Mouse (Mus musculus): Measurements from ENCODE around the gene Spg11. TPM values are rescaled to one million over a fixed set of nuclear protein-coding genes. Genes with fewer than 3 reads are reported as not detected.

The Spg11 gene
- total and polyA plus RNA-seq, 3 experiments, result 1.1 to 15.5 (median 10.7) TPM

GRCm38 (mm10) chr2:122148242-122148917 is 30.2 kb upstream of the Spg11 start:
- Histone ChIP-seq H3K27me3 (ENCODE audit: insufficient read depth, low read length) (no peaks in the 10 kb centered on the region), H3K4me3 (ENCODE audit: low read depth, low read length) (peak overlapping the region; percentile 86), H3K4me1 (ENCODE audit: insufficient read depth, low read depth, low read length) (peaks cover 63% of the 10 kb centered on the region), H3K36me3 (replicated peaks) (peaks cover 37% of the 10 kb centered on the region), H3K9me3 (replicated peaks) (no peaks in the 10 kb centered on the region)
- ATAC-seq (ENCODE audit: extremely low read depth, insufficient number of reproducible peaks, low FRiP score, poor library complexity, severe bottlenecking) (no peak), DNase-seq (ENCODE audit: low spot score) (no peak)
- TF ChIP-seq POLR2AphosphoS5 (IDR thresholded peaks at IDR 0.05; ENCODE audit: insufficient replicate concordance, low read depth, low read length) (no peak), GATA2 (IDR thresholded peaks at IDR 0.05; ENCODE audit: borderline replicate concordance, low read depth, low read length) (no peak), GATA1 (IDR thresholded peaks at IDR 0.05; ENCODE audit: borderline replicate concordance, low read length) (no peak)

GRCm38 (mm10) chr2:122147508-122148241 is 29.5 kb upstream of the Spg11 start, which contains the start of gene B2m:
Gene B2m (plus strand): TSS chr2:122147686.
- peak; percentile 91 for ATAC-seq (ENCODE audit: extremely low read depth, insufficient number of reproducible peaks, low FRiP score, poor library complexity, severe bottlenecking)
- TF ChIP-seq CTCF (IDR thresholded peaks at IDR 0.05; ENCODE audit: low read depth, low read length) (no peak), GATA2 (IDR thresholded peaks at IDR 0.05; ENCODE audit: borderline replicate concordance, low read depth, low read length) (no peak), TAL1 (conservative IDR thresholded peaks at IDR 0.05; ENCODE audit: low read depth, low read length) (no peak), POLR2AphosphoS5 (IDR thresholded peaks at IDR 0.05; ENCODE audit: insufficient replicate concordance, low read depth, low read length) (peak; percentile 94), GATA1 (IDR thresholded peaks at IDR 0.05; ENCODE audit: borderline replicate concordance, low read length) (no peak)

GRCm38 (mm10) chr2:122146687-122147086 is 28.5 kb upstream of the Spg11 start:
- Histone ChIP-seq H3K9me3 (replicated peaks) (no peaks in the 10 kb centered on the region), H3K4me1 (ENCODE audit: insufficient read depth, low read depth, low read length) (peaks cover 51% of the 10 kb centered on the region), H3K4me3 (ENCODE audit: low read depth, low read length) (peak overlapping the region; percentile 64; the same call in 1 of the 2 replicates), H3K27me3 (ENCODE audit: insufficient read depth, low read length) (no peaks in the 10 kb centered on the region), H3K36me3 (replicated peaks) (peaks cover 21% of the 10 kb centered on the region)
- DNase-seq (ENCODE audit: low spot score), result no peak
- ATAC-seq (ENCODE audit: extremely low read depth, insufficient number of reproducible peaks, low FRiP score, poor library complexity, severe bottlenecking), result no peak
- TF ChIP-seq GATA2 (IDR thresholded peaks at IDR 0.05; ENCODE audit: borderline replicate concordance, low read depth, low read length) (no peak), TAL1 (conservative IDR thresholded peaks at IDR 0.05; ENCODE audit: low read depth, low read length) (no peak), POLR2AphosphoS5 (IDR thresholded peaks at IDR 0.05; ENCODE audit: insufficient replicate concordance, low read depth, low read length) (no peak), CTCF (IDR thresholded peaks at IDR 0.05; ENCODE audit: low read depth, low read length) (no peak), GATA1 (IDR thresholded peaks at IDR 0.05; ENCODE audit: borderline replicate concordance, low read length) (no peak)

More at GRCm38 (mm10) chr2:122147508-122148241, 29.5 kb upstream of the Spg11 start, which contains the start of gene B2m:
- Histone ChIP-seq H3K27me3 (ENCODE audit: insufficient read depth, low read length) (no peaks in the 10 kb centered on the region), H3K36me3 (replicated peaks) (peaks cover 30% of the 10 kb centered on the region), H3K4me3 (ENCODE audit: low read depth, low read length) (peak within 1 kb of the TSS; percentile 86), H3K9me3 (replicated peaks) (no peaks in the 10 kb centered on the region), H3K4me1 (ENCODE audit: insufficient read depth, low read depth, low read length) (peaks cover 58% of the 10 kb centered on the region)
- DNase-seq (ENCODE audit: low spot score), result peak; percentile 95

GRCm38 (mm10) chr2:122145756-122146155 is 27.6 kb upstream of the Spg11 start:
- Histone ChIP-seq H3K4me1 (ENCODE audit: insufficient read depth, low read depth, low read length) (peaks cover 48% of the 10 kb centered on the region), H3K4me3 (ENCODE audit: low read depth, low read length) (no peak overlapping the region; the same call in 1 of the 2 replicates), H3K36me3 (replicated peaks) (peaks cover 12% of the 10 kb centered on the region), H3K27me3 (ENCODE audit: insufficient read depth, low read length) (no peaks in the 10 kb centered on the region), H3K9me3 (replicated peaks) (no peaks in the 10 kb centered on the region)
- no peak for ATAC-seq (ENCODE audit: extremely low read depth, insufficient number of reproducible peaks, low FRiP score, poor library complexity, severe bottlenecking)
- TF ChIP-seq GATA1 (IDR thresholded peaks at IDR 0.05; ENCODE audit: borderline replicate concordance, low read length) (no peak), CTCF (IDR thresholded peaks at IDR 0.05; ENCODE audit: low read depth, low read length) (no peak), TAL1 (conservative IDR thresholded peaks at IDR 0.05; ENCODE audit: low read depth, low read length) (no peak), GATA2 (IDR thresholded peaks at IDR 0.05; ENCODE audit: borderline replicate concordance, low read depth, low read length) (no peak)
- no peak for DNase-seq (ENCODE audit: low spot score)

- TF ChIP-seq POLR2AphosphoS5 (IDR thresholded peaks at IDR 0.05; ENCODE audit: insufficient replicate concordance, low read depth, low read length) (no peak), CTCF (IDR thresholded peaks at IDR 0.05; ENCODE audit: low read depth, low read length) (no peak), GATA2 (IDR thresholded peaks at IDR 0.05; ENCODE audit: borderline replicate concordance, low read depth, low read length) (no peak), TAL1 (conservative IDR thresholded peaks at IDR 0.05; ENCODE audit: low read depth, low read length) (no peak), GATA1 (IDR thresholded peaks at IDR 0.05; ENCODE audit: borderline replicate concordance, low read length) (no peak)
- Histone ChIP-seq H3K36me3 (replicated peaks) (no peaks in the 10 kb centered on the region), H3K27me3 (ENCODE audit: insufficient read depth, low read length) (no peaks in the 10 kb centered on the region), H3K4me3 (ENCODE audit: low read depth, low read length) (no peak overlapping the region), H3K4me1 (ENCODE audit: insufficient read depth, low read depth, low read length) (peaks cover 44% of the 10 kb centered on the region), H3K9me3 (replicated peaks) (no peaks in the 10 kb centered on the region)
- ATAC-seq (ENCODE audit: extremely low read depth, insufficient number of reproducible peaks, low FRiP score, poor library complexity, severe bottlenecking) (no peak), DNase-seq (ENCODE audit: low spot score) (no peak)
Measured at GRCm38 (mm10) chr2:122143111-122143510, 24.9 kb upstream of the Spg11 start.

GRCm38 (mm10) chr2:122141332-122141967 is 23.3 kb upstream of the Spg11 start:
- no peaks in the 10 kb centered on the region for H3K27me3 ChIP-seq (ENCODE audit: insufficient read depth, low read length)
- H3K36me3 ChIP-seq (replicated peaks), result no peaks in the 10 kb centered on the region
- no peak overlapping the region for H3K4me3 ChIP-seq (ENCODE audit: low read depth, low read length)
- H3K4me1 ChIP-seq (ENCODE audit: insufficient read depth, low read depth, low read length), result peaks cover 52% of the 10 kb centered on the region
- ATAC-seq (ENCODE audit: extremely low read depth, insufficient number of reproducible peaks, low FRiP score, poor library complexity, severe bottlenecking), result no peak
- TF ChIP-seq GATA2 (IDR thresholded peaks at IDR 0.05; ENCODE audit: borderline replicate concordance, low read depth, low read length) (no peak), CTCF (IDR thresholded peaks at IDR 0.05; ENCODE audit: low read depth, low read length) (no peak), TAL1 (conservative IDR thresholded peaks at IDR 0.05; ENCODE audit: low read depth, low read length) (no peak), POLR2AphosphoS5 (IDR thresholded peaks at IDR 0.05; ENCODE audit: insufficient replicate concordance, low read depth, low read length) (no peak), GATA1 (IDR thresholded peaks at IDR 0.05; ENCODE audit: borderline replicate concordance, low read length) (no peak)
- H3K9me3 ChIP-seq (replicated peaks), result peaks cover 2% of the 10 kb centered on the region
- DNase-seq (ENCODE audit: low spot score), result no peak
